10 mouse cellular contexts compared by ENCODE assay signal in genomic region chr17:84074000-84074782, GRCm38 (mm10).
DNase-seq lines count a peak whose midpoint lies in the region; ATAC-seq and TF ChIP-seq lines count a peak whose summit lies in the region.
"Had no signal": no experiment of that assay in that cellular context is flagged by ENCODE, and none has a peak within 500 bp of the region (broad histone marks: within the 10 kb centered on the region; RNA-seq: fewer than 3 reads in every experiment).

No protein-coding gene starts in this region.

- H3K27me3 ChIP-seq in intestine, embryonic 14.5 days (replicated peaks; ENCODE audit: control insufficient read depth, insufficient read depth, low read length), result no peaks in the 10 kb centered on the region
- no peaks in the 10 kb centered on the region for H3K27me3 ChIP-seq in intestine, postnatal 0 days (replicated peaks; ENCODE audit: control insufficient read depth, insufficient read depth, low read length)
- H3K27me3 ChIP-seq in midbrain, embryonic 14.5 days (ENCODE audit: control insufficient read depth, insufficient read depth, low read length), result no peaks in the 10 kb centered on the region
- H3K27me3 ChIP-seq: midbrain, embryonic 13.5 days had no signal

- H3K27ac ChIP-seq in intestine, embryonic 14.5 days (ENCODE audit: low read depth), result peak overlapping the region; percentile 43; the same call in 1 of the 2 replicates
- H3K27ac ChIP-seq in intestine, postnatal 0 days (ENCODE audit: low read depth, low read length), result no peak overlapping the region
- H3K27ac ChIP-seq in midbrain, embryonic 14.5 days (replicated peaks; ENCODE audit: low read depth, low read length), result no peak overlapping the region
- H3K27ac ChIP-seq: midbrain, embryonic 13.5 days had no signal

- WGBS in intestine, embryonic 14.5 days, result 69% methylated on average over 10 of the region's 10 CpGs
- WGBS in intestine, postnatal 0 days, result 76% methylated on average over 10 of the region's 10 CpGs
- WGBS in midbrain, embryonic 14.5 days, result 84% methylated on average over 10 of the region's 10 CpGs

- H3K4me3 ChIP-seq in intestine, embryonic 14.5 days (ENCODE audit: low read depth, low read length), result no peak overlapping the region
- H3K4me3 ChIP-seq in intestine, postnatal 0 days (ENCODE audit: low read depth, low read length), result no peak overlapping the region
- H3K4me3 ChIP-seq in midbrain, embryonic 14.5 days (replicated peaks; ENCODE audit: low read depth, low read length), result no peak overlapping the region
- H3K4me3 ChIP-seq: midbrain, embryonic 13.5 days had no signal

- no peak overlapping the region for H3K4me2 ChIP-seq in intestine, embryonic 14.5 days (ENCODE audit: low read length)
- no peak overlapping the region for H3K4me2 ChIP-seq in intestine, postnatal 0 days (replicated peaks; ENCODE audit: low read depth)
- H3K4me2 ChIP-seq in midbrain, embryonic 14.5 days (ENCODE audit: low read length), result no peak overlapping the region
- H3K4me2 ChIP-seq: midbrain, embryonic 13.5 days had no signal

- no peaks in the 10 kb centered on the region for H3K9me3 ChIP-seq in intestine, embryonic 14.5 days (ENCODE audit: control insufficient read depth, low read length)
- no peaks in the 10 kb centered on the region for H3K9me3 ChIP-seq in intestine, postnatal 0 days (ENCODE audit: control insufficient read depth)
- no peaks in the 10 kb centered on the region for H3K9me3 ChIP-seq in midbrain, embryonic 14.5 days (ENCODE audit: control insufficient read depth, low read length)
- H3K9me3 ChIP-seq: midbrain, embryonic 13.5 days had no signal

- H3K36me3 ChIP-seq in intestine, embryonic 14.5 days (ENCODE audit: control insufficient read depth, insufficient read depth, low read length), result no peaks in the 10 kb centered on the region
- no peaks in the 10 kb centered on the region for H3K36me3 ChIP-seq in intestine, postnatal 0 days (ENCODE audit: control insufficient read depth, insufficient read depth)
- H3K36me3 ChIP-seq in midbrain, embryonic 14.5 days (ENCODE audit: control insufficient read depth, insufficient read depth, low read length), result no peaks in the 10 kb centered on the region
- H3K36me3 ChIP-seq: midbrain, embryonic 13.5 days had no signal

- no peak overlapping the region for H3K9ac ChIP-seq in intestine, embryonic 14.5 days (ENCODE audit: low read length)
- no peak overlapping the region for H3K9ac ChIP-seq in intestine, postnatal 0 days (ENCODE audit: low read depth, low read length)
- H3K9ac ChIP-seq in midbrain, embryonic 14.5 days (replicated peaks; ENCODE audit: low read length), result no peak overlapping the region
- H3K9ac ChIP-seq: midbrain, embryonic 13.5 days had no signal

- DNase-seq in intestine, embryonic 14.5 days (ENCODE audit: low spot score), result no peak
- peak; percentile 65 for DNase-seq in kidney, postnatal 10 days
- DNase-seq in yolk sac, embryonic 10.5 days (ENCODE audit: low spot score), result no peak
- no peak for DNase-seq in midbrain, embryonic 14.5 days
- DNase-seq in left cerebral cortex, postnatal 14 days (ENCODE audit: low spot score in 2 of 2), result no peak
- DNase-seq: thymus, postnatal 4 days had no signal

- peaks cover 29% of the 10 kb centered on the region for H3K4me1 ChIP-seq in intestine, embryonic 14.5 days (replicated peaks; ENCODE audit: control insufficient read depth, insufficient read depth, low read length)
- H3K4me1 ChIP-seq in intestine, postnatal 0 days (replicated peaks; ENCODE audit: control insufficient read depth, insufficient read depth, low read length), result no peaks in the 10 kb centered on the region
- no peaks in the 10 kb centered on the region for H3K4me1 ChIP-seq in midbrain, embryonic 14.5 days (ENCODE audit: control insufficient read depth, insufficient read depth, low read length)
- H3K4me1 ChIP-seq: midbrain, embryonic 13.5 days had no signal

- no peak for ATAC-seq in intestine, embryonic 14.5 days (replicated peaks; ENCODE audit: low FRiP score, low TSS enrichment, low read depth)
- ATAC-seq in intestine, postnatal 0 days, result no peak
- ATAC-seq in common myeloid progenitor, adult 5-6 weeks (replicated peaks; ENCODE audit: low read depth, poor library complexity, severe bottlenecking), result peak; percentile 86
- peak; percentile 79 for ATAC-seq in monocyte, adult 5-6 weeks (replicated peaks; ENCODE audit: insufficient number of reproducible peaks, low FRiP score, low TSS enrichment, poor library complexity, severe bottlenecking)
- no peak for ATAC-seq in midbrain, embryonic 14.5 days (ENCODE audit: low FRiP score, low TSS enrichment)
- ATAC-seq: midbrain, embryonic 13.5 days had no signal

- intact Hi-C loops in left cerebral cortex, postnatal 14 days (cut with DNase I), result no loop called here

- TF ChIP-seq CTCF in intestine, postnatal 0 days (IDR thresholded peaks at IDR 0.05; ENCODE audit: low read depth), result no peak

Comparison
In these comparisons a context has a peak if more than half of its experiments do, and no peak if none do; other contexts are left out.
1. ATAC-seq: peak in common myeloid progenitor, adult 5-6 weeks (single experiment) and monocyte, adult 5-6 weeks (single experiment); none in intestine, embryonic 14.5 days (single experiment), intestine, postnatal 0 days (single experiment) and midbrain, embryonic 14.5 days (single experiment).